Mouse (Mus musculus) thymus, adult 2 months (tissue): Measurements from ENCODE around the gene Krtap1-4. TPM values are rescaled to one million over a fixed set of nuclear protein-coding genes. Genes with fewer than 3 reads are reported as not detected.

Experiments
- DNase-seq: peaks from one replicate; pipeline ENCODE4 v3.0.0; 2021
- H3K27ac ChIP-seq: fragments of 200-500 bp; 2 replicates; pipeline ENCODE4 v1.5.1; 2012; ENCODE audit warnings: low read length, control low read depth; ENCODE audit not compliant: control insufficient read depth, insufficient read depth
- H3K27me3 ChIP-seq: fragments of 200-500 bp; 2 replicates; pipeline ENCODE4 v1.6.1; 2012; ENCODE audit warnings: mild to moderate bottlenecking, low read length, moderate library complexity, mixed read lengths; ENCODE audit not compliant: control insufficient read depth, insufficient read depth
- H3K36me3 ChIP-seq: fragments of 200-500 bp; 2 replicates; pipeline ENCODE4 v1.6.1; 2012; ENCODE audit warnings: mild to moderate bottlenecking, low read length, moderate library complexity; ENCODE audit not compliant: control insufficient read depth, insufficient read depth
- H3K4me1 ChIP-seq: fragments of 200-500 bp; replicated peaks from 2 replicates; pipeline ENCODE4 v1.6.1; 2012; ENCODE audit warnings: low read length; ENCODE audit not compliant: control insufficient read depth, insufficient read depth
- H3K4me3 ChIP-seq: fragments of 200-500 bp; 2 replicates; pipeline ENCODE4 v1.5.1; 2012; ENCODE audit warnings: mild to moderate bottlenecking, low read length, control low read depth, moderate library complexity; ENCODE audit not compliant: control insufficient read depth, insufficient read depth
- CTCF ChIP-seq: fragments of 200-500 bp; IDR thresholded peaks from 2 replicates; pipeline ENCODE4 v1.5.1; 2012; ENCODE audit warnings: mild to moderate bottlenecking, control low read depth, low read length, moderate library complexity, borderline replicate concordance; ENCODE audit not compliant: control insufficient read depth, poor library complexity, insufficient read depth; ENCODE audit errors: extremely low read depth
- POLR2A ChIP-seq: fragments of 200-500 bp; IDR thresholded peaks from 2 replicates; pipeline ENCODE4 v1.6.1; 2012; ENCODE audit warnings: mild to moderate bottlenecking, low read length, control low read depth, moderate library complexity; ENCODE audit not compliant: control insufficient read depth, poor library complexity, insufficient read depth; ENCODE audit errors: extremely low read depth
- WGBS: fragments of 180-500 bp; shearing (Covaris S2); methylation state at CpG from one replicate; pipeline ENCODE4 v1.1.7; 2018; 5-methylcytosine and 5-hydroxymethylcytosine counted together
- polyA plus RNA-seq: library from polyadenylated mRNA; depleted of rRNA; stranded (reverse); fragments of >200 nt; gene quantifications from 2 replicates; pipeline ENCODE4 v1.2.3, GENCODE M21; 2012

Krtap1-4 gene
- polyA plus RNA-seq, 1 experiment: not detected

- WGBS: 88% methylated on average over 6 of the region's 6 CpGs
- H3K4me1 ChIP-seq: no peaks in the 10 kb centered on the region
- H3K27ac ChIP-seq: no peak within 1 kb of the TSS
- DNase-seq: no peak
- H3K27me3 ChIP-seq: no peaks in the 10 kb centered on the region
- H3K36me3 ChIP-seq: no peaks in the 10 kb centered on the region
- no peak for TF ChIP-seq CTCF
- no peak for TF ChIP-seq POLR2A
- H3K4me3 ChIP-seq: no peak within 1 kb of the TSS
Observed at GRCm38 (mm10) chr11:99590981-99591380, 7.5 kb upstream of the Krtap1-4 start, which contains the start of gene Krtap1-3. Krtap1-3 (minus strand) TSS chr11:99591339.

- no peaks in the 10 kb centered on the region for H3K36me3 ChIP-seq
- no peak for DNase-seq
- H3K4me1 ChIP-seq: no peaks in the 10 kb centered on the region
- WGBS: 91% methylated on average over 7 of the region's 7 CpGs
- no peak overlapping the region for H3K27ac ChIP-seq
- no peak overlapping the region for H3K4me3 ChIP-seq
- no peak for TF ChIP-seq POLR2A
- no peaks in the 10 kb centered on the region for H3K27me3 ChIP-seq
Observed at GRCm38 (mm10) chr11:99585096-99585495, 1.6 kb upstream of the Krtap1-4 start.

- no peak for DNase-seq
- no peaks in the 10 kb centered on the region for H3K4me1 ChIP-seq
- no peak overlapping the region for H3K27ac ChIP-seq
- no peaks in the 10 kb centered on the region for H3K27me3 ChIP-seq
- TF ChIP-seq CTCF (no peak), POLR2A (no peak)
- no peak overlapping the region for H3K4me3 ChIP-seq
- 92% methylated on average over 6 of the region's 6 CpGs for WGBS
- no peaks in the 10 kb centered on the region for H3K36me3 ChIP-seq
Observed at GRCm38 (mm10) chr11:99581564-99581963, 1.9 kb downstream of the Krtap1-4 start.

GRCm38 (mm10) chr11:99581051-99581450 lies 2.4 kb downstream of the Krtap1-4 start:
- H3K4me3 ChIP-seq: no peak overlapping the region
- TF ChIP-seq CTCF (no peak), POLR2A (no peak)
- no peaks in the 10 kb centered on the region for H3K4me1 ChIP-seq
- DNase-seq: no peak
- H3K27ac ChIP-seq: no peak overlapping the region
- no peaks in the 10 kb centered on the region for H3K36me3 ChIP-seq
- WGBS: 96% methylated on average over 5 of the region's 5 CpGs
- H3K27me3 ChIP-seq: no peaks in the 10 kb centered on the region

DNA sequence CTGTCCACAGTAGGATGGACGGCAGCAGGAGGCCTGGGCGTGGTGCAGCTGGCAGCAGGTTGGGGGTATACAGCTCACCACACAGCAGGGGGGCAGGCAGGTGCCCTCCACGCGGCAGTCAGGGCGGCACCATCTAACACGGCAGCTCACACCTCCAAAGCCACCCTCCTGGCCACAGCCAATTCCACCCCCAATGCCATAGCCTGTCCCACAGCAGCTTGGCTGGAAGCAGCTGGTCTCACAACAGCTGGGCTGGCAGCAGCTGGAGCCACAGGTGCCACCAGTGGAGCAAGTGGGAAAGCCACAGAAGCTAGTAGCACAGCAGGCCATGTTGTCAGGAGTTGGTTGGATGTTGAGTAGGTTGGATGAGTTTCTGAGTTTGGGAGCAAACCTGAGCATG lies 2.8 kb downstream of the Krtap1-4 start, which contains the start of gene Krtap1-5:
TSS of gene Krtap1-5 (minus strand) at position 381 of the 400 bp plus-strand sequence.
- Histone ChIP-seq H3K27ac (no peak within 1 kb of the TSS), H3K4me1 (no peaks in the 10 kb centered on the region), H3K4me3 (no peak within 1 kb of the TSS), H3K36me3 (no peaks in the 10 kb centered on the region), H3K27me3 (no peaks in the 10 kb centered on the region)
- 87% methylated on average over 6 of the region's 6 CpGs for WGBS
- TF ChIP-seq CTCF (no peak), POLR2A (no peak)
- no peak for DNase-seq

DNA sequence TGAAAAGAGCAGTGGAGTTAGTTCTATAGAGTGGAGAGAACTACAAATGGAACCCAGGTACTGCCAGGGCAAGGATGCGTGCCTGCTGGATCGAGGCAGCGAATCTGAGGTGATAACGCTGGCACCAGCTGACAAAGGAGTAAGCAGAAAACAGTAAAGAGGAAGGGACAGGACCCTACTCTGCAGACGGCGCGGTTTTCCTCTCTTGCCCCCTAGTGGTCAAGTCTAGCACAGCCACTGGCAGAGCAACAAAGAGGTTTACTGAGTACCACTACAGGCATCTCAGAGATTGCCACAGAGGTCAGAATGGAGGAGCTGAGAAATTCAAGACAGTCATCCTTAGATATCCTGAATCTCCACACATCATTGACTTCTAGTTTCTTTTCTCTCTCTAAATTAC lies 9.3 kb downstream of the Krtap1-4 start:
- peak; percentile 63 for DNase-seq
- no peaks in the 10 kb centered on the region for H3K27me3 ChIP-seq
- H3K4me3 ChIP-seq: no peak overlapping the region

GRCm38 (mm10) chr11:99573164-99573563 lies 10.3 kb downstream of the Krtap1-4 start:
- no peaks in the 10 kb centered on the region for H3K27me3 ChIP-seq
- no peak overlapping the region for H3K4me3 ChIP-seq
- TF ChIP-seq POLR2A (no peak), CTCF (no peak)
- no peak for DNase-seq
- no peaks in the 10 kb centered on the region for H3K36me3 ChIP-seq
- H3K27ac ChIP-seq: no peak overlapping the region
- no peaks in the 10 kb centered on the region for H3K4me1 ChIP-seq
- 74% methylated on average over 4 of the region's 4 CpGs for WGBS

More for the DNA sequence above, 9.3 kb downstream of the Krtap1-4 start:
- H3K27ac ChIP-seq: no peak overlapping the region
- TF ChIP-seq POLR2A (no peak), CTCF (peak; percentile 59; the same call in 1 of the 2 replicates)
- no peaks in the 10 kb centered on the region for H3K36me3 ChIP-seq
- 5% methylated on average over 7 of the region's 7 CpGs for WGBS
- H3K4me1 ChIP-seq: no peaks in the 10 kb centered on the region
